Mouse (Mus musculus) layer of hippocampus, adult 18-20 months (tissue): Measurements from ENCODE around the gene Bbc3. TPM values are rescaled to one million over a fixed set of nuclear protein-coding genes. Genes with fewer than 3 reads are reported as not detected.
"Not testable (repeated sequence)": the region's sequence is repeated elsewhere in the genome, so short reads cannot be mapped to it uniquely, and the experiment has no call there.

Source experiments
- DNase-seq, 2 experiments: peaks; one replicate each; pipeline ENCODE4 v3.0.0; 2022; ENCODE audit warnings: low spot score in 2 of 2
- total RNA-seq, 2 experiments: library from RNA; stranded (reverse); gene quantifications; 2 replicates each; pipeline ENCODE4 v1.2.3; 2021

The Bbc3 gene
- total RNA-seq, 2 experiments from 2014 or later = 8.2 to 12.4 TPM

GRCm38 (mm10) chr7:16294346-16294745 is 13.8 kb upstream of the Bbc3 start:
- DNase-seq = no peak

DNA sequence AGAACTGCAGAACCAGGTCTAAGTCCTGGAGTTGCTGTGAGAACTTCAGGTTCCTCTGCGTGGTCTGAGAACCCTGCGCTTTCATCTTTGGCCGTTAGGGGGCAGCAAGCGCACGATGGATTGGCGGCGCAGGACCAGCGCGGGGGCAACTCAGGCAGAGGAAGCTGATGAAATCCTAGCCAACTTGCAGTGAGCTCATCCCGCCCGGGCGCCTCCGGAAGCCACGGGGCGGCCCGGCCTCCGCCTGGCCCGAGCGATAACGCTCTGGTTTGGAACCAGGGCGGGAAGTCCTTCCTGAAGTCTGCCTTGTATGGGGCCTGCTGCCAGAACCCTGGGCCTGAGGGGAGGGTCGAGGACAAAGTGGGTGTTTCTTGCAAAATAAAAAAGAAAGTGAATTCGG is 13.4 kb upstream of the Bbc3 start:
- peak; percentile 88 to 97 for DNase-seq

- DNase-seq = peak; percentile 80 to 85
These were observed 12.8 kb upstream of the Bbc3 start for GRCm38 (mm10) chr7:16295321-16295900.

GRCm38 (mm10) chr7:16296146-16296545 is 12.0 kb upstream of the Bbc3 start:
- DNase-seq = no peak

- peak; percentile 60 to 81 for DNase-seq
These were observed 11.3 kb upstream of the Bbc3 start for GRCm38 (mm10) chr7:16296766-16297390.

GRCm38 (mm10) chr7:16297616-16298015 is 10.6 kb upstream of the Bbc3 start:
- DNase-seq = no peak

- DNase-seq = no peak
These were observed 9.3 kb upstream of the Bbc3 start for GRCm38 (mm10) chr7:16298927-16299326.

- peak; percentile 97 to 98 for DNase-seq
These were observed 8.7 kb upstream of the Bbc3 start for GRCm38 (mm10) chr7:16299419-16300035.

DNA sequence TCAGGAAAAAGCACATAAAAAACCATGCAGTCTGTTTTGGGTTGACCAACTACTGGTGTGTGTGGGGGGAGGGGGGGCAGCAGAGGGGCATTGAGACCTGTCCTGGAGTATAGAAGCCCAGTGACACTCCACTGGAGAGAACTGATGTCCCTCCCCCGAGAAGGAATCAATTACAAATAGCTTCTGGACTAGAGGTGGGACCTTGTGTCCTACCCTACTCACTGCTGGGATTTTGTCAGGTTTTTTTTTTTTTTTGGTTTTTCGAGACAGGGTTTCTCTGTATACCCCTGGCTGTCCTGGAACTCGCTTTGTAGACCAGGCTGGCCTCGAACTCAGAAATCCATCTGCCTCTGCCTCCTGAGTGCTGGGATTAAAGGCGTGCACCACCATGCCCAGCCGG is 1.1 kb upstream of the Bbc3 start:
- not testable (repeated sequence) for DNase-seq

GRCm38 (mm10) chr7:16308555-16309317 is 543 bp downstream of the Bbc3 start:
- no peak for DNase-seq

DNA sequence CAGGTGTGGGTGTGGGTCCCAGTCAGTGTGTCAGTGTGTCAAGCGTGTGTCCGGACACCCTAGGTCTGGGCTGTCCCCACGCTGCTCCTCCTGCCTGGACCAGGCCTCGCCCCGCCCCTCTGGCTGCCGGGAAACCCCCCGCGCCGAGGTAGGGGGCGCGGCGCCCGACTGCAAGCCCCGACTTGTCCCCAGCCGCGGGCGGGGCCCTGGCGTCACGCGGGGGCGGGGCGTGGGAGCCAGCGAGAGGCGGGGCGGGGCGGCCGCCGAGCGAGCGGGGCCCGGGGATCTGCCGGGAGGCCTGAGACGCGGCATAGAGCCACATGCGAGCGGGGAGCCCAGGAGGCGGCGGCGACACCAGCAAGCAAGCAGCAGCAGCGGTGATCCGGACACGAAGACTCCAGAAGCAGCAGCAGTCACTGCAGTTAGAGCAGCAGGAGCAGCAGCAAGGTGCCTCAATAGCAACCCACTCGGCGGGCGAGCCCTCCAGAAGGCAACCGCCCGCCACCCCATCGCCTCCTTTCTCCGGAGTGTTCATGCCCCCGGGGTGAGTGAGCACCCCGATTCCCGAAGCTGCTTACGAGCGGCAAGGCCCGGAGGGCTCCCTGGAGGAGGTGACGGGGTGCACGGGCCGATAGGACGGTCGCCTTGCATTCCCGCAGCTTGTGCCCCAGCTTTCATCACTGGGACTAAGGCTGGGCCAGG is 1.3 kb downstream of the Bbc3 start:
- DNase-seq = peak; percentile 70 to 81

GRCm38 (mm10) chr7:16310020-16310520 is 1.9 kb downstream of the Bbc3 start:
- peak; percentile 65 to 86 for DNase-seq

DNA sequence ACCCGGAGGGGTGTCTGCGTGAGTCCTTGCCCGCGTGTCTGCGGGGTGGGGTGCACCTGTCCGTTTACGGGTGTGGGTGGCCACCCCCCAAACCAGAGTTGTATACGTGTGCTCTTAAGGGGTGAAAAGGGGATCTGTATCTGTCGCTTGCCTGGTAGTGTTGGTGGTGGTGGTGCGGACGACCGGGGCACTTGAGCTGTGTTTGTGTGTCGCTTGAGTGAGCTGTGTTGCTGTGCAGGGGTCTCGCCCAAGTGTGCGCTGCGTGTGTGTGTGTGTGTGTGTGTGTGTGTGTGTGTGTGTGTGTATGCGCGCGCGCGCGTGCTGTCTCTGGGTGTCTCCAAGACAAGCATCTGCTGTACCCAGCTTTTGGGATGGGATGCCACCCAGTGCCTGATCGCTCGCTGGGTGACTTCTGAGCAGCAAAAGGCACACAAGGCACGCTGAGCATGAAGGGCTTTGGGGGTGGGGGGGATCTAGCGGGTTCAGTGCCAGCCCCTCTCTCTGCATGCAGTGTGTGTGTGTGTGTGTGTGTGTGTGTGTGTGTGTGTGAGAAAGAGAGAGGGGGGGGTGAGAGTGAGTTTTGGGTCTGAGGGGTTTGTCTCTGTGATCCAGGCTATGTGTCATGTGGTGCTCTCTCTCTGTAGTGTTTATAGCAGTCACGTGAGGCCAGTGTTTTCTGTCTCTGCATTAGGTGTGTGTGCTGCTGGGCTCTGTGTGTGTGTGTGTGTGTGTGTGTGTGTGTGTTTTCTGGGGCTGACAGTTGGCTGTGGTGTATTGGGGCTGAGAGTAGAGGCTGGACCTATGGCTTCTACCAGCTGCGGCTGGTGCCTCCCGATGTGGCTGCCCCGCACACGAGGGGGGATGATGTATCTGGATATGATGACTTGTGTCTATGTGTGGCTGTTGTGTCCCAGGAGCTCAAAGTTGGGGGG is 2.6 kb downstream of the Bbc3 start:
- DNase-seq = peak; percentile 56 to 81

- DNase-seq = no peak
These were observed 3.3 kb downstream of the Bbc3 start for GRCm38 (mm10) chr7:16311453-16312004.

- DNase-seq = no peak
These were observed 3.9 kb downstream of the Bbc3 start for GRCm38 (mm10) chr7:16312011-16312671.

GRCm38 (mm10) chr7:16312672-16313311 is 4.6 kb downstream of the Bbc3 start:
- DNase-seq = no peak

GRCm38 (mm10) chr7:16313481-16314220 is 5.5 kb downstream of the Bbc3 start:
- DNase-seq = peak; percentile 42 to 78

- DNase-seq = no peak
These were observed 6.1 kb downstream of the Bbc3 start for GRCm38 (mm10) chr7:16314221-16314775.
